Mouse (Mus musculus): Measurements from ENCODE around the gene Abhd16b. TPM values are rescaled to one million over a fixed set of nuclear protein-coding genes. Genes with fewer than 3 reads are reported as not detected.

Gene Abhd16b
- total RNA-seq, 2 experiments from 2014 or later: not detected

- intact Hi-C loops (cut with DNase I): no loop called here
- no peak for DNase-seq
These were observed 43.4 kb downstream of the Abhd16b start for GRCm38 (mm10) chr2:181536410-181536809.

- DNase-seq: peak; percentile 70
- intact Hi-C loops (cut with DNase I): no loop called here
These were observed 44.5 kb downstream of the Abhd16b start for GRCm38 (mm10) chr2:181537444-181538047.

GRCm38 (mm10) chr2:181541761-181542380, 48.9 kb downstream of the Abhd16b start:
- no peak for DNase-seq
- intact Hi-C loops (cut with DNase I): no loop called here

Other genes with a start within 250 kb of the Abhd16b start
- 10 to 100 TPM; 18.8 to 23.2 TPM for gene Gmeb2, start 205.2 kb upstream of the Abhd16b start, total RNA-seq (2021)
- gene Stmn3, start 178.7 kb upstream of the Abhd16b start, total RNA-seq (2021): 100 to 1,000 TPM; 885 to 936 TPM
- gene Rtel1, start 173.5 kb upstream of the Abhd16b start, total RNA-seq (2021): 10 to 100 TPM; 53.6 to 67.6 TPM
- gene Zgpat, start 128.3 kb upstream of the Abhd16b start, total RNA-seq (2021): 10 to 100 TPM; 73.9 to 83.5 TPM
- gene Arfrp1, start 127.8 kb upstream of the Abhd16b start, total RNA-seq (2021): 10 to 100 TPM; 57.3 to 60.3 TPM
- 10 to 100 TPM; 40.8 to 44.9 TPM for gene Lime1, start 113.1 kb upstream of the Abhd16b start, total RNA-seq (2021)
- 10 to 100 TPM; 16.6 to 16.8 TPM for gene Zbtb46, start 33.8 kb upstream of the Abhd16b start, total RNA-seq (2021)
- 10 to 100 TPM; 69.7 to 73.5 TPM for gene Tpd52l2, start 3.9 kb downstream of the Abhd16b start, total RNA-seq (2021)
- 100 to 1,000 TPM; 288 to 305 TPM for gene Dnajc5, start 27.3 kb downstream of the Abhd16b start, total RNA-seq (2021)
- gene Uckl1, start 91.7 kb downstream of the Abhd16b start, total RNA-seq (2021): 10 to 100 TPM; 66.1 to 69.2 TPM
- gene Prpf6, start 98.7 kb downstream of the Abhd16b start, total RNA-seq (2021): 10 to 100 TPM; 49.7 to 51.6 TPM
- 100 to 1,000 TPM; 191 to 197 TPM for gene Zfp512b, start 99.6 kb downstream of the Abhd16b start, total RNA-seq (2021)
- gene Samd10, start 106.0 kb downstream of the Abhd16b start, total RNA-seq (2021): 10 to 100 TPM; 43.7 to 48.7 TPM
- gene Gm29797, start 163.8 kb downstream of the Abhd16b start, total RNA-seq (2021): under 1 TPM; 0.50 to 0.54 TPM
- 10 to 100 TPM; 13.4 to 13.5 TPM for gene Sox18, start 178.4 kb downstream of the Abhd16b start, total RNA-seq (2021)
- 10 to 100 TPM; 57.8 to 62.4 TPM for gene Tcea2, start 187.1 kb downstream of the Abhd16b start, total RNA-seq (2021)
- 10 to 100 TPM; 39.0 to 49.4 TPM for gene Rgs19, start 200.8 kb downstream of the Abhd16b start, total RNA-seq (2021)
- not detected for gene Lkaaear1, start 205.2 kb downstream of the Abhd16b start, total RNA-seq (2021)
- gene Oprl1, start 221.8 kb downstream of the Abhd16b start, total RNA-seq (2021): 10 to 100 TPM; 73.1 to 73.8 TPM